Mouse (Mus musculus) kidney, adult 2 months (tissue): Measurements from ENCODE around the gene Cc2d1a.

Experiments
- CTCF ChIP-seq: fragments of 200-500 bp; conservative IDR thresholded peaks from 2 replicates; pipeline ENCODE4 v1.5.1; 2011; ENCODE audit warnings: low read depth, mild to moderate bottlenecking, control low read depth, low read length, moderate library complexity, mixed read lengths; ENCODE audit not compliant: insufficient read depth, insufficient read length
- POLR2A ChIP-seq: fragments of 200-500 bp; IDR thresholded peaks from one replicate; pipeline ENCODE4 v1.6.1; 2011; ENCODE audit warnings: low read depth, low read length, control low read depth

DNA sequence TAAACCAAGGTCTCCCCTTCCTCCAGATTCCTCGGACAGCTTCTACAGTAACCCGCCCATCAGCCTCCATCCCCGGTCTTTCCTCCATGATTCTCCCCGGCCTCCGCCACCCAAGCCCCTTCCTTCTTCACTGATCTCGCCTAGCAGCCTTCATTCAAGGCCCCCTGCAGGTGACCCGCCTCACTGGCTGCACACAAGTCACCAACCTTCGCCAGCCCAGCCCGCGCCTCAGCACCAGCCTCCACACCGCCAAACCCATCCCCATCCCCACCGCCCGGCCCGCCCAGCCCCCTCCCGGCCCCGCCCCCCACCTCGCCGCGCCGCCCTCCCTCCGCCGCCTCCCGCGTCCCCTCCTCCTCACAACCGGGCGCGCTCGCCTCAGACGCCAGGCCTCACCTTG lies 43.5 kb downstream of the Cc2d1a start:
- 0 out of 2 replicates have a peak, but pooled peaks have one; percentile 24 for TF ChIP-seq CTCF
- no peak for TF ChIP-seq POLR2A
